Mouse (Mus musculus): ENCODE results near the gene Stk11ip.

Gene Stk11ip

DNA sequence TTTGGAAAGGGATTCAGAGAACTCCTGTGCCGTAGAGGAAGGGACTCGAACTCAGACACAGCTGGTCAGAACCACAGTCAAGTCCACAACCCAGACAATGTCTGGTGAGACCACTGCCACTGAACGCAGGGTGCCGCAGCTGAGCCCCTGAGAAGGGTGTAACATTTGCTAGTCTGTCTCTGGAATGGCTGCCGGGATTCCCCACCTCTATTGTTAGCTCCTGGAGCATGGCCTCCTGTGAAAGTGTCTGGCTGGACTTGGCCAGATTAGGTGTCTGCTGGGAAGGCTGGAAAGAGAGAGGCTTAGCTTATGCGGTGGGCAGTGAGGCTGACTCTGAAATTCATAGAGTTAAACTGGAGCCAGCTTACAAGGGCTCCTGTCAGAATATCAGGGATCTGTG lies 49.1 kb downstream of the Stk11ip start:
- DNase-seq (ENCODE audit: low spot score in 2 of 2), result no peak

DNA sequence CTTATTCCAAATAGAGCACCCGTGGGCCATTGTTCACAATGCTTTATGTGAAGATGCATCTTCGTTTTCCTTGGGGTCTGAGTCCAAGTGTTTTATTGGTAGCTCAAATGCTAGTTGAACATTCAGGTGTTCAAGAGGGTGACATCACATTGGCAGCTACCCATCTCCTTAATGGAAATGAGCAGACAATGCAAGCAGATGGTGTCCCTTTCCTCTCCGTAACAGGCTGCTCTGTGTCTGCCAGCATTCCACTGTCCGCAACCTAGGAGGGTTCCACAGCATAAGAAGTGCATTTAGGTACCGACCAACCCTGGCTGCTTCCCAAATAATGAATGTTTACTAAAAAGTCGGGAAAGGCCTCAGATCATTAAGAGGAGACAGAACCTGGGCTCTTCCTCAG lies 51.4 kb downstream of the Stk11ip start:
- DNase-seq (ENCODE audit: low spot score in 2 of 2), result no peak

DNA sequence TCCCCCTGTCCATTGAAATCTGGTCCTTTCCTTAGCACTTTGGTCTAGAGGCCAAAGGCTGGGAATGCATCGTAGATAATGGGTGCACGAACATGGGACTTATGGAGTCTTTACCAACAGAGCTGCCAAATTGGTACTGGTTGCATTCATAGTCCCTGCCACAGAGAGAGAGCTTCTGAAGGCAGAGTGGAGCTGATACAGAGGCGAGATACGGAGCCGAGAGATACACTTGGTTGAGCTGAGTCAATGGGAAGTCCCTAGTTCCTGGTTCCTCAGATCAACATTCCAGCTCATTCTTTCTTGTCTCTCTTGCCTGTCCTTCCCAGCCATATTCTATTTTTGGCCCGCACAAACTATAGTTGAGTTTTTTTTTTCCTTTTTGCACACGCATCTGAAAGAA lies 52.4 kb downstream of the Stk11ip start:
- DNase-seq (ENCODE audit: low spot score in 2 of 2), result no peak

DNA sequence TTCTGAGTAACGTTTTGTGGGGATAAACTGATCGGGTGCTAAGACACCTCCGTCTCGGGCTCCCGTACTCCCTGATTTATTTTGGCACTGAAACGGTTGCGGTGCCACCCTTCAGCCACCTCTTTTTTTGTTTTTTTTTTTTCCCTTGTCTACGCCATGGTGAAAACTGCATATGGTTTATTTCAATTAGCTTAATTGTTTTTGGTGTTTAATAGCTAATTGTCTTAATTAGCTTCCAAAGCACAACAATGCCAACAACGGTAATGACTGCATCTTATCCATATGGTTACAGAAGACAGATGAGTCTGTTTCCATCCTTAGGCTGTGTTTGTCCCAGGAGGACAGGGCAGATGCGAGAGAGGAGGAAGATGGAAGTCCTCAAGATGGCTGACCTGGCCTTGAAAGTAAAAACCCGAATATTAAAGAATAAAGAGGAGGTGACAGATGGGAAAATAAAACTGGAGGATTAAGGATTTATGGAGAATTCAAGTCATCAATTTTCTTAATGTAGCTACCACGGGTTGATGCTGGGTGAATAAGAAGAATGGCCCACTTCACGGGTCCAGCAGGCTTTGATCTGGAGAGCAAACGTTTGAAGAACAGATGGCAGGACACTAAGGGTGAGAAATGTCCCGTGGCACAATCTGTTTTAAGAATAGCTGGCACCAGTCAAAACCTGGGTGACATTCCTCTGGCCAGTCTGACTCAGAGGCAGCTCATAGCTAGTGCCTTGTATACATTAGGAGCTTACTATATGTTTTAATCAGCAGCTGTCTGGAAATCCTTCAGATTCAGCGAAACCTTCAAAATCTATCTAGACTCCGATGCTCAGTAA lies 53.4 kb downstream of the Stk11ip start:
- no peak for DNase-seq (ENCODE audit: low spot score in 2 of 2)

DNA sequence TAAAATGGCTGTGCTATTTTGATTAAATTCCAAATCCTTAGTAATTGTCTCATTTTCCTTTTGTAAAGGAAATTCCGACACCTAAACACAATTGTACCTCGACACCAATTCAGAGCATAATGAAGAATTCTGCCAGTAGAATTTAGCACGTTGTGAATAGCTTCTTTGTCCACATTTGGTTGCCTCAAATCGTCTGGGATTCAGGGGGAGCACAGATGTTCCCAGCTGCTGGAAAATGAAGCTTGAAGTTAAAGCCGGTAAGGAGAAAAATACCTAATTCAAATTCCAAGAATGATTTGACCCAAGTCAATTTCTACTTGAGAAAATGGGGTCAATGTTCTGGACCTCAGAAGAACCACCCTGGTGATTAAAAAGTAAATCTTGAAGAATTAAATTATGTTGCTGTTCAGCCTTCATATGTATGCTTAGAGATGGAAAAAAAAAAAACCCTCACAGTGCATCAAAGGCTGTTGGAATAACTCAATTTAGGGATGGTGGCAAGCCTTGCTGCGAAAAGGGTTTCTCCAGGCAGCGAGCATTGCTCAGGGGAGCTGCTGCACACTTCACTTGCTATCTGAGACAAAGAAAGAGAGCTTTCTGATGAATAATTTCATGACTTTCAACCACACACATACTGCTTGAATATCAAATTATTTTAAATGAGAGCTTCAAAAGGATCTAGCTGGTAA lies 60.8 kb downstream of the Stk11ip start:
- DNase-seq (ENCODE audit: low spot score in 2 of 2), result no peak

DNA sequence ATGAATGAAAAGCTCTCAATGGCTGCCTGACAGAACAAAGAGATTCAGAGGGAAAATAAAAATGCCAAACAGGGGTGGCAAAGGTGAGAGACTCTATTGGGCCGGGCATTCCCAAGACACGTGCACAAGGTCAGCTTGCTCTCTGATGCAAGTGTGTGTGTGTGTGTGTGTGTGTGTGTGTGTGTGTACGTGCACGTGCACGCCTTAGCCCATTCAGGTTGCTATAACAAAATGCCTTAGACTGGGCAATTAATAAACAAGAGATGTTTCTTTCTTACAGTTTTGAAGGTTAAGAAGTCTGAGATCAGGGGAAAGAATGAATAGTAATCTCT lies 61.3 kb downstream of the Stk11ip start:
- DNase-seq (ENCODE audit: low spot score in 2 of 2), result no peak

DNA sequence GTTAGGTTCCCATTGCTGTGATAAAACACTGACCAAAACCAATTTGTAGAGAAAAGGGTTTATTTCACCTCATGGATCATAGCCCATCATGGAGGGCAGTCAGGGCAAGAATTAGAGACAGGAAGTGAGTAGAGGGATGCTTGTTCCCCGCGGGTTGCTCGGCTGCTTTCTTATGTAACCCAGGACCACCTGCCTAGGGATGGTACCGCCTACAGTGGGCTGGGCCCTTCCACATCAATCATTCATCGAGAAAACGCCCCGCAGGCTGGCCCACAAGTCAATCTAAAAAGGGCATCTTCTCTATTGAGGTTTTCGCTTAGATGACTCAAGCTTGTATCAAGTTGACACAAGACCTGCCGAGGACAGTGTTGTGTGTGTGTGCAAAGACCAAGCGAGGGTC lies 61.7 kb downstream of the Stk11ip start:
- no peak for DNase-seq (ENCODE audit: low spot score in 2 of 2)

DNA sequence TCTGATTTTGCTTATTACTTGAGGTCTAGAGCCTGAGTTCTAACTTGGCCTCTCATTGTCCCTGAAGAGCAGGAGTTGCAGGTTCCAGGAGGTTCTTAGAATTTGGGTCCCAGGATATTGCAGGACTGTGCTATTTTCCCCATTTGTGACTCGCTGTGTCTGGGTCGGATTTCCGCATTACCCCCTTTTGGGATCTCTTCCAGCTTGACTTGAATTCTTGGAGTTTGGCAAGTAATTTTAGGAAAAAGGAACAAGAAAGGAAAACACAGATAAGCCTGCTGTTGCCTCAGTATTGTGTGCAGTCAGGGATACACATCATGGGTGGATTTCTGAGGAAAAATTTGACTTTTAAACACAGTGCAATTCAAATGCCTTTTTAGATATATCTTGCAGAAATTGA lies 65.5 kb downstream of the Stk11ip start:
- DNase-seq (ENCODE audit: low spot score in 2 of 2), result no peak

Data from urinary bladder, adult 18-20 months (tissue).